Mouse (Mus musculus): ENCODE measurements at regions not wholly inside any gene's neighbourhood (a gene's known extent, or its start where the extent isn't known, plus 50 kb on each side); places are given as distances from the start of the nearest gene placed in this dataset.

DNA sequence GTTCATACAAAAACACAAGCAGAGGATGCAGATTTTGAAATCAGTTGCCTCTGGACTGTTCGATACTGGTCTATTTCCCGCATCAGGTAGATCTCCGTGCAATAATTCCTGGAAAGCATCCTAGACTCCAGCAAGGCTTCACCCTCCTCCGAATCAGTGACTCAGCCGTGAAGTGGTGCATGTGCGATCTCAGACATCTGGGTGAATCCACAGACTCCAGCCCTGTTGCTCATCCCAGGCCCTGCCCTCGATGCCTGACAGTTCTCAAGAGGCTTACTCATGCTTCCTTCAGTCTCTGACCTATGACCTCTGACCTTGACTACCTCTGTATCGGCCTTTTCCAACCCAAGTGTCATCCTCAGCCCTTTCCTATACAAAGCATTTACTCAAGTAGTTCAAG is 68.1 kb upstream of the Ankrd55 start:
- no peak for TF ChIP-seq CTCF (IDR thresholded peaks at IDR 0.05; ENCODE audit: low read depth, low read length)
- TF ChIP-seq POLR2A (IDR thresholded peaks at IDR 0.05; ENCODE audit: insufficient read depth, low read length) = no peak
- no peak for TF ChIP-seq EP300 (IDR thresholded peaks at IDR 0.05; ENCODE audit: insufficient read depth, low read depth, low read length)

Data from ES-Bruce4 (cell line).